Mouse (Mus musculus): Measurements from ENCODE around the gene Dab2ip. TPM values are rescaled to one million over a fixed set of nuclear protein-coding genes. Genes with fewer than 3 reads are reported as not detected.

The Dab2ip gene
- polyA plus RNA-seq, 1 experiment = 28.5 TPM

DNA sequence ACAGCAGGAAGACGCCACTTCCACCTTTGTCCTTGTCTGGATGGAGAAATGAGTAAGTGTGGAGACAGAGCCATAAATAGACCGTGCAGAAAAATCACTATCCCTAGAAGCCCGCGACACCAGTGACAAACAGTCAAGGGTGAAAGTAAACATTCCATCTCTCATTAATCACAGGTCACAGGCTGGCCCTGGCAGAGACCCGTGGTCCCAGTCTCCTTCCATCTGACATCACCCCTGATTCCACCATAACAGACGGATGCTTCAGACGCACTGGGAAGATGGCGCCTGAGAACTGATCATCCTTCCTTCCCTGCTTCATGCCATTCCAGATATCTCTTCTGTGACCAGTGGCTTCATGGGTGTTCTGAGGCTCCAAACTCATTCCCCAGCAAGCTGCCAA lies 206.3 kb downstream of the Dab2ip start:
- H3K36me3 ChIP-seq (ENCODE audit: control insufficient read depth, insufficient read depth, low read length) = no peaks in the 10 kb centered on the region
- H3K27ac ChIP-seq (ENCODE audit: control insufficient read depth, insufficient read depth, low read depth, low read length) = no peak overlapping the region
- no peak for TF ChIP-seq CTCF (IDR thresholded peaks at IDR 0.05; ENCODE audit: control insufficient read depth, insufficient read depth, insufficient replicate concordance, low read depth, low read length)
- no peak for TF ChIP-seq POLR2A (IDR thresholded peaks at IDR 0.05; ENCODE audit: control insufficient read depth, low read depth, low read length)
- no peaks in the 10 kb centered on the region for H3K27me3 ChIP-seq (ENCODE audit: control insufficient read depth, insufficient read depth, low read length)
- no peak overlapping the region for H3K4me3 ChIP-seq (ENCODE audit: control insufficient read depth, low read depth, low read length)
- no peaks in the 10 kb centered on the region for H3K4me1 ChIP-seq (ENCODE audit: control insufficient read depth, insufficient read depth, low read length)

DNA sequence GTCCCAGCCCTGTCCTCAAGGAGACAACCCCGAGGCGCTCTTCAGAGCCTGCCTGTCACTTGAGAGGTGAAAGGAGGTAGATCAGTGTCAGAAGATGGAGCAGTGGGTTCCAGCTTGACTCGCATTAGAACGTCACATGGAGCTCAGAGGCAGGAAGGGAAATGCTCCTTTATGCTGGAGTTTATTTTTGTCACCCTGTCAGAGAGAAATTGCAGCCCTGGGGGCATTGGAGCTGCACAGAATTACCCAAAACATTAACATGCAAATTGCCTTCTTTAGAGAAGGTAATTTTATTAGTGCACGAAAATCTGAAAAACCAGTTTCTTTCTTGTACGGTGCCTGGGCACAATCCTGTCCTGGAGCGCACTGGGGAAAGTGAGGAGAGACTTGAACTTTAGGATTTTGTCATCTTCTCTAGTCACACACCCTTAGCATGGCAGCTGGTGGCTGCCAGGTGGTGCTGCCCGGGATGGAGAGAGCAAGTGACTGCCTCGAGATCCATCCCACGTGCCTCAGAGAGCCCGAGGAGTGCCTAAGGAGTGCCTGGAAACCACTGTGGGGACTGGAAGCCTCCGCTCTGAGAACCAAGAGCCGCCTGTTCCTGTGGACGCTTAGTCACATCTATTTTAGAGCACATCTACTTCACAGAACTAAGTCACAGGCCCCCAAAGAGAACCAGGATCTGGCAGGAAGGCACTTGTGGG lies 209.9 kb downstream of the Dab2ip start:
- no peaks in the 10 kb centered on the region for H3K27me3 ChIP-seq (ENCODE audit: control insufficient read depth, insufficient read depth, low read length)
- H3K4me1 ChIP-seq (ENCODE audit: control insufficient read depth, insufficient read depth, low read length) = no peaks in the 10 kb centered on the region
- H3K36me3 ChIP-seq (ENCODE audit: control insufficient read depth, insufficient read depth, low read length) = no peaks in the 10 kb centered on the region
- no peak overlapping the region for H3K27ac ChIP-seq (ENCODE audit: control insufficient read depth, insufficient read depth, low read depth, low read length)
- TF ChIP-seq POLR2A (IDR thresholded peaks at IDR 0.05; ENCODE audit: control insufficient read depth, low read depth, low read length) = no peak
- no peak for TF ChIP-seq CTCF (IDR thresholded peaks at IDR 0.05; ENCODE audit: control insufficient read depth, insufficient read depth, insufficient replicate concordance, low read depth, low read length)
- H3K4me3 ChIP-seq (ENCODE audit: control insufficient read depth, low read depth, low read length) = no peak overlapping the region

DNA sequence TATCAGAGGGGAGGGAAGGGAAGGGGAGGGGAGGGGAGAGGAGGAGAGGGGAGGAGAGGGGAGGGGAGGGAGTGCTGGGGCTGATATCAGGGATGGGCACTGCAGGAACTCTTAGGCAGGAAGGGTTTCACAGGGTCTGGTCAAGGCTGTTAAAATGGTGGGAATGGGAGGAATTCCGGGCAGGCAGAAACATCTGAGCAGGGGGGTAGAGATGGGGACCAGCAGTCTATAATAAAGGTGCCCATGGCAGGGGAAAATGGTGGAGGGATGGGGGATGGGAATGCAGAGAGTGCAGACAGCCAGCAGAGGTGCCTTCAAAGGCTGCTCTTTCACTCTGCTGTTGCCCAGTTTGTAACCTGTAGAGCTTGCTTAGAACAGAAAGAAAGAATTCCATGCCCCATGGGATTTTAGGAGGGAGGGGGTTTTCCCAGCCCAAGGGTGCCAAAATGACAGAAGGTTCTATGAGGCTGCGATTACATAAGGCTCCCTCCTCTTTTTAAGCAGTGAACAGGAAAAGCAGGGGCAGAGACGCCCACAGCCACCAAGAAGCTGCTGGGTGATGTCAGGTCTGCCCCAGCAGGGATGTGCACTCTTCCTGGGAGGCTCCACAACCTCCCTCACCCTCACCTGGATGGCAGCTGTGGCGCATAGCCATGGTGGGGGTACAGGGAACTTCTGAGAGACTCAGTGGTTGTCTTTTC lies 210.6 kb downstream of the Dab2ip start:
- no peak for TF ChIP-seq POLR2A (IDR thresholded peaks at IDR 0.05; ENCODE audit: control insufficient read depth, low read depth, low read length)
- TF ChIP-seq CTCF (IDR thresholded peaks at IDR 0.05; ENCODE audit: control insufficient read depth, insufficient read depth, insufficient replicate concordance, low read depth, low read length) = no peak
- H3K27me3 ChIP-seq (ENCODE audit: control insufficient read depth, insufficient read depth, low read length) = no peaks in the 10 kb centered on the region
- no peaks in the 10 kb centered on the region for H3K36me3 ChIP-seq (ENCODE audit: control insufficient read depth, insufficient read depth, low read length)
- no peaks in the 10 kb centered on the region for H3K4me1 ChIP-seq (ENCODE audit: control insufficient read depth, insufficient read depth, low read length)
- no peak overlapping the region for H3K27ac ChIP-seq (ENCODE audit: control insufficient read depth, insufficient read depth, low read depth, low read length)
- H3K4me3 ChIP-seq (ENCODE audit: control insufficient read depth, low read depth, low read length) = no peak overlapping the region

DNA sequence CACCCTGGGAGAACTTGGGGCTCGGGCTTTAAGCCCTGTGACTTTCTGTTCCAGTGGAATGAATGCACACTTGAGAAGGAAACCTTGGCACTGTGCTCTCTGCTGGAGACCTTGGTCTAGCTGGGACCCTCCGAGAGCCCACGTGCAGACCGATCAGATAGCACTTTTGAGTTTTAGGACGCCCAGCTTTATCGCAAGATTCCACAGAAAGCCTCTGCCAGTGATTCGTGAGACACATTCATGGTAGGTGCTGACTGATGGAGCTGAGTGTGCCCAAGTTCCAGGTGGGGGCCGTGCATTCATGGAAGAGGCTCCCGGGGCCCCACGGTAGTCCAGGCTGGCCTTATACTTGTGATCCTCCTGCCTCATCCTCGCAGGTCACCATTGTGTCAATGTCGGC lies 211.3 kb downstream of the Dab2ip start:
- Histone ChIP-seq H3K27me3 (ENCODE audit: control insufficient read depth, insufficient read depth, low read length) (no peaks in the 10 kb centered on the region), H3K4me1 (ENCODE audit: control insufficient read depth, insufficient read depth, low read length) (no peaks in the 10 kb centered on the region), H3K36me3 (ENCODE audit: control insufficient read depth, insufficient read depth, low read length) (no peaks in the 10 kb centered on the region), H3K27ac (ENCODE audit: control insufficient read depth, insufficient read depth, low read depth, low read length) (no peak overlapping the region), H3K4me3 (ENCODE audit: control insufficient read depth, low read depth, low read length) (no peak overlapping the region)
- no peak for TF ChIP-seq CTCF (IDR thresholded peaks at IDR 0.05; ENCODE audit: control insufficient read depth, insufficient read depth, insufficient replicate concordance, low read depth, low read length)
- no peak for TF ChIP-seq POLR2A (IDR thresholded peaks at IDR 0.05; ENCODE audit: control insufficient read depth, low read depth, low read length)

DNA sequence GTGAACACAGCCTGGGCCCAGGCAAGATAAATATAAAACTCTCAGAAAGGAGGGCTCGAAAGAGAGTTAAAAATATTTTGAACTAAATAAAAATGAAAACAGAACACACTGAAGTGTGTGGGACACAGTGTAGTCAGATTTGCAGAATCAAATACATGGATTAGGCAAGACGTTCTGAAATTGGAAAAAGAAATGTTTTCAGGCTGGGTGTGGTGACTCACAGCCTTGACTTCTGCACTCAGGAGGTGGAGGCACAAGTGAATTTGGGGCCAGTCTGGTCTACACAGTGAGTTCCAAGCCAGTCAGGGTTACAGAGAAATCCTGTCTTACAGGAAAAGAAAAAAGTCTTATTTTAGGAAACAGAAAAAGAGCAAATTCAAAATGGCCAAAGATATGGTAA lies 212.5 kb downstream of the Dab2ip start:
- TF ChIP-seq CTCF (IDR thresholded peaks at IDR 0.05; ENCODE audit: control insufficient read depth, insufficient read depth, insufficient replicate concordance, low read depth, low read length) (no peak), POLR2A (IDR thresholded peaks at IDR 0.05; ENCODE audit: control insufficient read depth, low read depth, low read length) (no peak)
- Histone ChIP-seq H3K4me1 (ENCODE audit: control insufficient read depth, insufficient read depth, low read length) (no peaks in the 10 kb centered on the region), H3K27ac (ENCODE audit: control insufficient read depth, insufficient read depth, low read depth, low read length) (no peak overlapping the region), H3K4me3 (ENCODE audit: control insufficient read depth, low read depth, low read length) (no peak overlapping the region), H3K27me3 (ENCODE audit: control insufficient read depth, insufficient read depth, low read length) (no peaks in the 10 kb centered on the region), H3K36me3 (ENCODE audit: control insufficient read depth, insufficient read depth, low read length) (no peaks in the 10 kb centered on the region)

- Histone ChIP-seq H3K36me3 (ENCODE audit: control insufficient read depth, insufficient read depth, low read length) (no peaks in the 10 kb centered on the region), H3K27ac (ENCODE audit: control insufficient read depth, insufficient read depth, low read depth, low read length) (no peak overlapping the region), H3K27me3 (ENCODE audit: control insufficient read depth, insufficient read depth, low read length) (no peaks in the 10 kb centered on the region), H3K4me3 (ENCODE audit: control insufficient read depth, low read depth, low read length) (no peak overlapping the region), H3K4me1 (ENCODE audit: control insufficient read depth, insufficient read depth, low read length) (no peaks in the 10 kb centered on the region)
- no peak for TF ChIP-seq POLR2A (IDR thresholded peaks at IDR 0.05; ENCODE audit: control insufficient read depth, low read depth, low read length)
- no peak for TF ChIP-seq CTCF (IDR thresholded peaks at IDR 0.05; ENCODE audit: control insufficient read depth, insufficient read depth, insufficient replicate concordance, low read depth, low read length)
Measured at GRCm38 (mm10) chr2:35775651-35776055, 217.6 kb downstream of the Dab2ip start.

DNA sequence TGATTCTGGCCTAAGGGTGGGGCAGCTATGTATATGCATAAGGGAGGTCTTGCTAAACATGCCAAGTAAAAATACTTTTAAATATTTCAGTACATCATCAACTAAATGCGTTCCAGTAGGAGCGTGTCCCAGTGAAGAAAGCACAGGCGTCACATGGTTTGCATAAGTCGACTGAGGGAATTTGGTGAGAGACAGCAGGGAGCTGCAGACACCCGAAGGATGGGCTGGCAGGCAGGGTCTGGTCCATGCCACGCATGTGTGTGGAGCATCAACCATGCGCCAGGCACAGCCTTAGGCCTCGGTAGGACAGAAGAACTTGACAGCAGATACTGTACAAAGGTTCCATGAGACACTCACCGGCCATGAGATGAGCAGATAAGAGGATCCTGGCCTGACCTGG lies 218.9 kb downstream of the Dab2ip start:
- Histone ChIP-seq H3K36me3 (ENCODE audit: control insufficient read depth, insufficient read depth, low read length) (no peaks in the 10 kb centered on the region), H3K27ac (ENCODE audit: control insufficient read depth, insufficient read depth, low read depth, low read length) (no peak overlapping the region), H3K4me3 (ENCODE audit: control insufficient read depth, low read depth, low read length) (no peak overlapping the region), H3K4me1 (ENCODE audit: control insufficient read depth, insufficient read depth, low read length) (no peaks in the 10 kb centered on the region), H3K27me3 (ENCODE audit: control insufficient read depth, insufficient read depth, low read length) (no peaks in the 10 kb centered on the region)
- TF ChIP-seq CTCF (IDR thresholded peaks at IDR 0.05; ENCODE audit: control insufficient read depth, insufficient read depth, insufficient replicate concordance, low read depth, low read length) = no peak
- no peak for TF ChIP-seq POLR2A (IDR thresholded peaks at IDR 0.05; ENCODE audit: control insufficient read depth, low read depth, low read length)

All from testis, adult 2 months (tissue).